Mouse (Mus musculus) bone marrow, adult 2 months (tissue): Measurements from ENCODE around the gene Ly6g6f.

Source experiments
- CTCF ChIP-seq: fragments of 200-500 bp; IDR thresholded peaks from 2 replicates; pipeline ENCODE4 v1.5.1; 2011; ENCODE audit warnings: low read length, control low read depth; ENCODE audit not compliant: control insufficient read depth, insufficient read depth
- POLR2A ChIP-seq: fragments of 200-500 bp; IDR thresholded peaks from 2 replicates; pipeline ENCODE4 v1.6.1; 2011; ENCODE audit warnings: low read depth, mild to moderate bottlenecking, control low read depth, low read length, borderline replicate concordance; ENCODE audit not compliant: control insufficient read depth

DNA sequence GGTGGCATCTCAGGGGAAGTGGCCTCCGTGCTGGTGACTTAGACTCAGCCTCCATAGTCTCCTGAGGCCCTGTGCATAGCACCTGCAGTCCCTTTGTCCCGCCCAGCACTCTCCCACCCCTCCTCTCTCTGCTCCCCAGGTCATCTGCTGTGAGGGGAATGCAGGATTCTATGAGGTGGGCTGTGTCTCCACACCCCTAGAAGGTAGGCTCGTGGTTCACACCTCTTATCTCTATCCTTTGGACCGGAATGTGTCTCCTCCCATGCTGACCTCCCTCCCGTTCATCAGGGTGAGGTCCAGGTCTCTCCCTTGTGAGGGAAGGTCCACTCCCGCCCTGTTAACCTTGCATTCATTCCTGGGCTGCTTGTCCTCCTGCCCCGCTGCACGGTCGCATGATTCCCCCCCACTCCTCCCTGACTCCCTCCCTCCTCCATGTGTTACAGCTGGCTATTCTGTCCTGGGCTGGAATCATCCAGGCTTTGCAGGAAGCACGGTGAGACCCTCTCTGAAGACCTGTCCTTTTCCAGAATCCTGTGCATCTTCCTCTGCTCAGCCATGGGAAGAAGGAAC lies 14.9 kb upstream of the Ly6g6f start:
- no peak for TF ChIP-seq POLR2A
- no peak for TF ChIP-seq CTCF
